Mouse (Mus musculus): Measurements from ENCODE around the gene Fcrlb.

The Fcrlb gene

DNA sequence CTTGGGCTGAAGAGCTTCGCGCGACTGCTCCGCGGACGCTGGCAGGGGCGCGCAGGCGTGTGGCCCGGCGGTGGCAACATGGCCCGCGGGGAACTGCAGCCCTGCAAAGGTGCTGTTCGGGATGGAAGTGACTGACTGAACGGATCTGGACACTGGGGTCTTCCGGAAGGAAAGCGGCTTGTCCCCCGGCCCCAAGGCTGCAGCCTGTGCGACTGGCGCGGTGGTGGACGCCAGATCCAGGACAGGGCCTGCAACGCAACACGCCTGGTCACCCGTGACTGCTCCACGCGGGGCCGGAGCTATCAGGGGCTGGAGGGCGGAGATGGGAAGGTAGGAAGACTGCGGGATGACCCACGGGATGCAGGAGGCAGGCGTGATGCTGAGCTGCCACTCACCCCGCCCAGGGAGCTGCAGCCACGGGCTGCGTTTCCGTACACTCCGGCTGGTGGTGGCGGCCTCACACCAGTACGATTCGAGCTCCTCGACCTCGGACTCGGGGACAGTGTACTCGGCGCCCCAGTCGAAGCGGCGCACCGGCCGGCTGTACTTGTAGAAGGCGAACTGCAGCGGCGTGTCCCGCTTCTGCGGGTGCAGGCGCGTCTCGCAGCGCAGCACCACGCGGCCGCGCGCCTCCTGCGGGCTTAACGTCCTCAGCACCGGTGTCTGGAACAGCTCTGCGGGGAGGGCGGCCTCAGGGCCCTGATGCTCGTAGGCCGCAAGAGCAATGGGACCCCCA, 5.1 kb downstream of the Fcrlb start:
- DNase-seq (ENCODE audit: low spot score), result peak; percentile 64

- peak; percentile 8 for DNase-seq (ENCODE audit: low spot score)
Observed at GRCm38 (mm10) chr1:170907111-170907455, 5.7 kb downstream of the Fcrlb start.

- no peak for DNase-seq (ENCODE audit: low spot score)
Observed at GRCm38 (mm10) chr1:170903485-170903884, 9.3 kb downstream of the Fcrlb start.

DNA sequence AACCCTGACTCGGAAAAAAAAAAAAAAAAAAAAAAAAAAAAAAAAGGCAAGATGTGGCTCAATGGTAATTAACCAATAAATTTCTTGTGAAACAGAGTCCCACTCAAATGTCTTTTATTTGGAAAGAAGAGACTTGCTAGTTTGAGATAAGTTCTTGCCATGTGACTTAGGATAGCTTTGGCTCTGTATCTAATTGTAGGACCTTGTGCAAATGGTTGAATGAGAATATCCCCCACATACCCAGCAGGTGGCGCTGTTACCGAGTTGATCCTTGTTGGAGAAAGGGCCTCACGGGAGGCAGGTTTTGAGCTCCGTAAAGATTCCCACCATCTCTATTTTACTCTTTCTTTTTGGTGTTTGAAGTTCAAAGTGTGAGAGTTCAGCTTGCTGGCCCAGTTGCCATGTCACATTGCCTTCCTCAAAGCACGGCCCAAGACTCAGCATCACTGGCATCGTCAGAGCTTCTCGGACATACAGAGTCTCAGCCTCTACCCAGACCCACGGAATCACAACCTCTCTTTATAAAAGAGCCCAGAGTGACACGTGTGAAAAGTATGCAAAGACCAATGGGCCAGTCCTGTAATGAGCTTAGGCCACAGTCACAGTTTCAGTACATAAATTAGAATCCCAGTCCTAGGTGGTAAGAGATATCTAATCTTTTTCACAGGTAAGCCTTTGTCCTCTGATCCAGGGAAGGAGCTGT, 11.1 kb downstream of the Fcrlb start:
- peak; percentile 94 for DNase-seq (ENCODE audit: low spot score)

GRCm38 (mm10) chr1:170900799-170901467, 11.8 kb downstream of the Fcrlb start:
- peak; percentile 72 for DNase-seq (ENCODE audit: low spot score)

DNA sequence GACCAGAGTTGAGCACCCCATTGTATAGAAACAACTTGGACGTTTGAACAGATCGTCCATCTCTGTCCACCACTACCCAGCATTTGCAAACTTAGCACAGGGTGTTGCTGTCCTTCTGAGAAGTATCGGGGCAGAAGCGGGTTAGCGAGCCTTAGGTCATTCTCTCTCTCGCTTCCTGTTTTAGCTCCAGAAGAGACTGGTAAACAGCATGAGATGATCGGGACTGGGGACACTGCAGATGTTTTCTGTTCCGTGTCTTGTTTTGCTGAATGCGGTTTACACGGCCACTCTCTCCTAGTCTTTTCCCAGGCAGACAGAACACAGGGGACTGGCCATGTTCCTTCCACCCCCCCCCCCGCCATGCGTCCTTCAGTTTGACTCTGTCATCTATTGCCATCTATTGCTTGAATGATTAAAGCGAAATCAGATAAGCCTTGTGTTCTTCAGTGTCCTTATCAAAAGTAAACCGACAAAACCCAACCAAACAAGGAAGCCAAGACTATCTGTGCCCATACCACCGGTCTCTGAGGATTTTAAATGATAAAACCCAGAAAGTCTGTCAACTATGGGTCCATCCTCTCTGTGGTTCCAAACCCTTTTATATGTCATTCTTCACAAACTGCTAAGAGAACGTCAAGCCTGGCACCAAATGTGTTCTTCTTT, 14.2 kb downstream of the Fcrlb start:
- DNase-seq (ENCODE audit: low spot score), result no peak

DNA sequence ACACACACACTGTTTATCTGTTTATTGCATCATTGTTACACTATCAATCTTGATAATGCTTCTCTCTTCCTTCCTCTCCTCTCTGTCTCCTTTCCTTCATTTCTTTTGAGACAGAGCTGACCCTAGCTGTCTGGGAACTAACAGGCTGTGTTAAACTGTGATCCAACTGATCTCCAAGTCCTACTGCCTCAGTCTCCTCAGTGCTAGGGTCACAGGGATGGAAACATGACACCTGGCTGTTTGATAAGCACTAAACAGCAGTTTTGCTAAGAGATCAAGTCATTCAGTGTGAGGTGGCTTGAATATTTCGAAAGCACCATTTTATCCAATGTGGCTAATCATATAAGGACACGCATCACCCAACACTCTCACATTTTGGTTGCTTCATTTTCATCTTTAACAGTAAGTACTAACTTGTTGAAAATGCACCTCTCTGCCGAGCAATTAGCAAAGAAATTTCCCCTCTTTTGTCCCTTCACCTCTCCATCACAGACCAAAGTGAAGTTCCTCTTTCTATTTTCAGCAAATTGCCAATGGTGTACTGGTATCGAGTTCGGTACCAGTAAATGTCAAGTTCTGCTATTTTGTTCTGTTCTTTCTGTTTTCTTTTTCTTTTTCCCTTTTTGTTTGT, 16.0 kb downstream of the Fcrlb start:
- no peak for DNase-seq (ENCODE audit: low spot score)

DNA sequence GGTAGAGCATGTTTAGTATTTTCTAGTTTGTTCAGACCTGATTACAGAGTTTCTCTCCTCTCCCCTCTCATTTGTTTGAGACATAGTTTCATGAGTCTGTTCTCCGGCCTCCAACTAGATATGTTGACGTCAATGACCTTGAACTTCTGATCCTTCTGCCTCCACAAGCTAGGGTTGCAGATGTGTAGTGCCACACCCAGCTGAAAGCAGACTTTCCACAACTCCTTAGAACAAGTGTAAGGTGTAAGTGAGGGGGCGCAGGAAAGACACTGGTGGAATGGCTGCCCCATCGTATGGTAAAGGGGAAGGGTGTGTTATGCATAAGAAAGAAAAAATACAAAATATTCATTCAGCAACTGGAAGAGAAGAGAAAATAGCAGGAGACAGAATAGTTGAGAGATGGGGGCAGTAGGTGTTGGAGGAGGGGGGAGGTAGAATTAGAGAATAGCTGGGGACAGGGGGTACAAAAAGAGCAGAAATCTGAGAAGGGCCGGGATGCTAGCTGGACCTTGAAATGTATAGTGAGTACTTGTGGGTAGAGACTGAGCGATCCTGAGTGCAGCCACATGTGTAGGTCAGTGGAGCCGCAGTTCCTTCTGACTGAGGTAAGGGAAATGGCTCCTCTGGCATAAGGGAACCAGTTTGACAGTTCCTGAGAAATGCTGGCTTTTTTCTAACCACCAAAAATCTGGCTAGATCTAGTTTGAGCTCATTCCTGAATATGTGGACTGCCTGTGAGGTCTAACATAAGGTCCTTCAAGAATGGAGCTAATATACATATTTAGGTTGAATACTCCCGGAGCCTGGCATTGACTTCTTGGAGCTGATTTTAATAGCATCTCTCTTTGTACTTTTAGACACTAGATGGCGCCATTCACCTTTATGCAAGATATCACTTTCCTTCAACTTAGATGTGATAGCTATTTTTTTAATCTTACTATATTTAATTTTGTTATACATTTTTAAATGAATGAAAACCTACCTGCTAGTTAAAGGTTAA, 17.8 kb downstream of the Fcrlb start:
- peak; percentile 81 for DNase-seq (ENCODE audit: low spot score)

DNA sequence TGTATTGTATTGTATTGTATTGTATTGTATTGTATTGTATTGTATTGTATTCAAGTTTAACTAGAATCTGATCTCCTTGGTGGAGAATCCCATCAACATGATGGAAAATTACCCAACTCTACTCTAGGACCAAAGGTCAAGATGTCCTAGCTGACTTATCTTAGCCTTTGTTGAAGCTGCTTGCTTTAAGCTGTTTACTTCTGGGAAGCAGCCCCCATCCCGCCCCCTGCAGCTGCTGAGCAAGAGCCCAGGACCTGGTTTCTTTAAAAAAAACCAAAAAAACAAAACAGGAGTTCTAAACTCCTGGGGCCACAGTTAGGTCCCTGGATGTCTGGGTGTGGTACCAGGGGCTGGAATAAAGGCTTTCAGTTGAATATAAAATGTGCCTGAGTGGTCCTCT, 20.5 kb downstream of the Fcrlb start:
- DNase-seq (ENCODE audit: low spot score), result no peak

GRCm38 (mm10) chr1:170891646-170892045, 21.1 kb downstream of the Fcrlb start:
- no peak for DNase-seq (ENCODE audit: low spot score)

DNA sequence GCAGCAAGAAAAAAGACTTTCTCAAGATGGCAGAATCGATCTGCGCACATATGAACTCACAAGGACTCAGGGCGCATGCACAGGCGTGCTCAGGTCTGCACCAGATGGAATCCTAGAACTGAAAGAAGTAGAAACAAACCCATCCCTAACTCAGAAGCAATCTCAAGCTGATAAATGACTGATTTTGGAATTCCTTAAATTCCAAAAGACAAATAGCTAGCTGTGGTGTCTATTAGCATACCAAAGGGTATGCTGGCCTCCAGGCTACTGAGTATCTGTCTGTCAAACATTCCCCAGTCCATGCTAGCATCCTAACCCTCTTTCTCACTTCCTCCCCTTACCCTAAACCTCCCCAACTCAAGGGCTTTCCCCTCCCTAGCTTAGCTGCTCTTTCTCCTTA, 23.4 kb downstream of the Fcrlb start:
- no peak for DNase-seq (ENCODE audit: low spot score)

- DNase-seq (ENCODE audit: low spot score), result no peak
Observed at GRCm38 (mm10) chr1:170886044-170886458, 26.7 kb downstream of the Fcrlb start.

DNA sequence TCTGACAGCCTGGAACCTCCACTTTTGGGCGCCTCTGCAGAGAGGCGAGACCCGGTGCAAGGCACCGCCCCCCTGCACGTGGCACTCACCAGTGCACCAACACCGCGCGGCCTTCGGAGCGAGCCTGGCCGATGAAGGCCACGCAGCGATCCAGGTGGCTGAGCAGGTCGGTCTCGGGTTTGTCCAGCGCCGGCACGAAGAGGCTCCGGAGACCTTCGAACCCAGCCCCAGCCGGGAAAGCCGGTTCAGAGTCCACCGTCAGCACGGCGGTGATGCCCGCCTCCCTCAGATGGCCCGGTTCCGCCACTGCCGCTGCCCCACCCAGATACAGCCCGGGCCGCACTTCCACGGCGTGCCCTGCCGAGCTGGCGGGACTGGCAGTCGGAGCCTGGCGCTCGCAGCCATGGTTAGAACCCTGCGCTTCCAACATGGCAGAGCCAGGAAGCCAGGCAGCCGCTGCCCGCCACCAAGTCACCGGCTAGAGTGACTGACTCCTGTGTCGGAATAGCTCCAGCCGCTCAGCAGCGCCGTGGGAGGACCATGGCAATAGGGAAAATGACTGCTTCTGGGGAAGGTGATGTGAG, 27.7 kb downstream of the Fcrlb start, which contains the start of the genes Gm26620 and Dusp12:
Gm26620 (plus strand) TSS at position 88 of the 584 bp plus-strand sequence.
Dusp12 (minus strand) TSS at position 563 of the 584 bp plus-strand sequence.
- DNase-seq (ENCODE audit: low spot score), result peak; percentile 97

DNA sequence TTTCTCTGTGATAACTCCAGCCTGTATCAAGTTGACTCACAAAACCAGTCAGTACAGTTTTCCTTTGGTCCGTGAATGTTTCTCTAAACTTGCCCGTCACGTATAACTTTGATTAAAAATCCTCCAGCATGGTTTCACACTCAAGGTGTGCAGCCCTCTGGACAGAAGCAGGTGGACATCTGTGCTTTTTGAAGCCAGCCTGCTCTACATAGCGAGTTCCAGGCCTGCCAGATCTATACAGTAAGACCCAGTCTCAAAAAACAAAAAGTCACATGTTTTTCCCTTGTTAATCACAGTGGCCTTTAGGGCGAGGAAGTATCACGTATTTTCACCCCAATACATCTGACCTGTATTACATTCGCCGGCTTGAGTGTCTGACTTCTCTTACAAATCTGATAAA, 28.4 kb downstream of the Fcrlb start:
- no peak for DNase-seq (ENCODE audit: low spot score)

- DNase-seq (ENCODE audit: low spot score), result no peak
Observed at GRCm38 (mm10) chr1:170882915-170883485, 29.7 kb downstream of the Fcrlb start.

- no peak for DNase-seq (ENCODE audit: low spot score)
Observed at GRCm38 (mm10) chr1:170876906-170877305, 35.8 kb downstream of the Fcrlb start.

DNA sequence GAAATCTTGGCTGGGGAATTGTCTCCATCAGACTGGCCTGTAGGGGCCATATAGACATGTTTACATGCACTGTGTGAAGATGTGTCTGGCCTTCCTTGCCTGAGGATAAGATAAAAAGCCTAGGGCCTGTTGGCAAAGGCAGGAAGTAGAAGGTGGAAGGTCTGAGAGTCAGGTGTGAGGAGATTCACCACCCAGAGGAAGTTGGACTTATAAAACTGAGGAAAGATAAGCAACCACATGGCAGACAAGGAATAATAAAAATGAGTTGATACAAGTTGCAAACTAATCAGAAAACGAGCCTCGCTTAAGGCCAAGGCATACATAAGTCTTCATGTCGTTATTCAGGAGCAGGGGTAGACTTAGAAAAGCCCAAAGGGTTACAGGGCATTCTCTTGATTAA, 37.1 kb downstream of the Fcrlb start:
- no peak for DNase-seq (ENCODE audit: low spot score)

- no peak for DNase-seq (ENCODE audit: low spot score)
Observed at GRCm38 (mm10) chr1:170871961-170872360, 40.8 kb downstream of the Fcrlb start.

- DNase-seq (ENCODE audit: low spot score), result no peak
Observed at GRCm38 (mm10) chr1:170871402-170871801, 41.3 kb downstream of the Fcrlb start.

- no peak for DNase-seq (ENCODE audit: low spot score)
Observed at GRCm38 (mm10) chr1:170868905-170869283, 43.8 kb downstream of the Fcrlb start.
